In genomic region chr3:79886357-79887091, GRCm38 (mm10) we compare ENCODE assay signal across 8 mouse cellular contexts. TPM values are rescaled to one million over a fixed set of nuclear protein-coding genes. Genes with fewer than 3 reads are reported as not detected.
DNase-seq lines count a peak whose midpoint lies in the region; ATAC-seq and TF ChIP-seq lines count a peak whose summit lies in the region.

No protein-coding gene starts in this region.

- DNase-seq in 3T3-L1 (ENCODE audit: low read depth, low spot score): peak; percentile 48
- peak; percentile 43 to 46 for DNase-seq in B cell, adult 2 months
- no peak for DNase-seq in forebrain, postnatal 0 days
- no peak for DNase-seq in urinary bladder, postnatal 14 days (ENCODE audit: low spot score)
- no peak for DNase-seq in layer of hippocampus, adult 18-20 months (ENCODE audit: low spot score in 2 of 2)

- H3K27me3 ChIP-seq in forebrain, postnatal 0 days (ENCODE audit: insufficient read depth, low read length): no peaks in the 10 kb centered on the region
- H3K27me3 ChIP-seq in hindbrain, embryonic 12.5 days: no peaks in the 10 kb centered on the region
- peaks cover 13% of the 10 kb centered on the region for H3K27me3 ChIP-seq in liver, embryonic 15.5 days
- H3K27me3 ChIP-seq in neural tube, embryonic 14.5 days (ENCODE audit: control insufficient read depth, insufficient read depth, low read length): no peaks in the 10 kb centered on the region

- TF ChIP-seq CTCF in forebrain, postnatal 0 days (IDR thresholded peaks at IDR 0.05; ENCODE audit: low read depth): peak; percentile 44

- no peaks in the 10 kb centered on the region for H3K9me3 ChIP-seq in forebrain, postnatal 0 days (ENCODE audit: low read length)
- no peaks in the 10 kb centered on the region for H3K9me3 ChIP-seq in hindbrain, embryonic 12.5 days (replicated peaks)
- no peaks in the 10 kb centered on the region for H3K9me3 ChIP-seq in liver, embryonic 15.5 days (replicated peaks)
- no peaks in the 10 kb centered on the region for H3K9me3 ChIP-seq in neural tube, embryonic 14.5 days (ENCODE audit: control insufficient read depth, low read length)

- H3K27ac ChIP-seq in forebrain, postnatal 0 days (ENCODE audit: low read depth, low read length): peak overlapping the region; percentile 82
- no peak overlapping the region for H3K27ac ChIP-seq in hindbrain, embryonic 12.5 days
- H3K27ac ChIP-seq in liver, embryonic 15.5 days (replicated peaks): no peak overlapping the region
- H3K27ac ChIP-seq in neural tube, embryonic 14.5 days (ENCODE audit: low read depth, low read length): no peak overlapping the region

- no peak; the same call in 1 of the 2 replicates for ATAC-seq in forebrain, postnatal 0 days
- ATAC-seq in hindbrain, embryonic 12.5 days (ENCODE audit: low FRiP score): peak; percentile 50; the same call in 1 of the 2 replicates
- 0 out of 2 replicates have a peak, but pooled peaks have one; percentile 12 for ATAC-seq in liver, embryonic 15.5 days (ENCODE audit: insufficient read depth)
- peak; percentile 28; the same call in 1 of the 2 replicates for ATAC-seq in neural tube, embryonic 14.5 days (ENCODE audit: low read depth)

- no peak overlapping the region for H3K4me3 ChIP-seq in forebrain, postnatal 0 days (ENCODE audit: low read depth, low read length)
- H3K4me3 ChIP-seq in hindbrain, embryonic 12.5 days: no peak overlapping the region
- peak overlapping the region; percentile 46 for H3K4me3 ChIP-seq in liver, embryonic 15.5 days (replicated peaks)
- H3K4me3 ChIP-seq in neural tube, embryonic 14.5 days (ENCODE audit: low read depth, low read length): peak overlapping the region; percentile 19; the same call in 1 of the 2 replicates

- H3K4me2 ChIP-seq in forebrain, postnatal 0 days (ENCODE audit: low read depth): peak overlapping the region; percentile 23
- H3K4me2 ChIP-seq in hindbrain, embryonic 12.5 days (replicated peaks): peak overlapping the region; percentile 23; the same call in 1 of the 2 replicates
- peak overlapping the region; percentile 55 for H3K4me2 ChIP-seq in liver, embryonic 15.5 days
- H3K4me2 ChIP-seq in neural tube, embryonic 14.5 days (ENCODE audit: low read depth, low read length): peak overlapping the region; percentile 40

- 0 out of 2 replicates have a peak overlapping the region, but pooled peaks have one; percentile 33 for H3K9ac ChIP-seq in forebrain, postnatal 0 days
- no peak overlapping the region for H3K9ac ChIP-seq in hindbrain, embryonic 12.5 days
- no peak overlapping the region for H3K9ac ChIP-seq in liver, embryonic 15.5 days
- no peak overlapping the region for H3K9ac ChIP-seq in neural tube, embryonic 14.5 days (replicated peaks; ENCODE audit: low read depth, low read length)

- 0 out of 2 replicates have a peak, but pooled peaks cover 12% of the 10 kb centered on the region for H3K4me1 ChIP-seq in forebrain, postnatal 0 days (ENCODE audit: insufficient read depth)
- peaks cover 12% of the 10 kb centered on the region; the same call in 1 of the 2 replicates for H3K4me1 ChIP-seq in hindbrain, embryonic 12.5 days
- peaks cover 5% of the 10 kb centered on the region; the same call in 1 of the 2 replicates for H3K4me1 ChIP-seq in liver, embryonic 15.5 days (replicated peaks)
- H3K4me1 ChIP-seq in neural tube, embryonic 14.5 days (ENCODE audit: control insufficient read depth, insufficient read depth, low read length): no peaks in the 10 kb centered on the region

- 93% methylated on average over 23 of the region's 23 CpGs for WGBS in forebrain, postnatal 0 days
- 88% methylated on average over 23 of the region's 23 CpGs for WGBS in hindbrain, embryonic 12.5 days
- 48% methylated on average over 23 of the region's 23 CpGs for WGBS in liver, embryonic 15.5 days (ENCODE audit: insufficient replicate concordance)
- 89% methylated on average over 23 of the region's 23 CpGs for WGBS in neural tube, embryonic 14.5 days

- no peaks in the 10 kb centered on the region for H3K36me3 ChIP-seq in forebrain, postnatal 0 days (ENCODE audit: insufficient read depth)
- no peaks in the 10 kb centered on the region for H3K36me3 ChIP-seq in hindbrain, embryonic 12.5 days
- H3K36me3 ChIP-seq in liver, embryonic 15.5 days (replicated peaks): no peaks in the 10 kb centered on the region
- no peaks in the 10 kb centered on the region for H3K36me3 ChIP-seq in neural tube, embryonic 14.5 days (ENCODE audit: control insufficient read depth, insufficient read depth, low read length)

RNA-seq across cellular contexts. Expression of gene Fam198b, which starts 2.2 kb away (rescaled TPM):
- total RNA-seq in forebrain, postnatal 0 days (2014; rRNA removed): 1.3 and 2.1 TPM in 2 replicates
- polyA plus RNA-seq in forebrain, postnatal 0 days (2015; fragmentation: Nextera tagmentation; extraction: Ambion mirVana): 0.87 and 1.1 TPM in 2 replicates
- 5.1 and 5.3 TPM in 2 replicates for polyA plus RNA-seq in hindbrain, embryonic 12.5 days (2016; fragmentation: Nextera tagmentation; extraction: Ambion mirVana)
- 1.0 and 1.2 TPM in 2 replicates for polyA plus RNA-seq in liver, embryonic 15.5 days (2015; fragmentation: Nextera tagmentation; extraction: Ambion mirVana)
- 2.0 and 4.9 TPM in 2 replicates for polyA plus RNA-seq in neural tube, embryonic 14.5 days (2014; fragmentation: Nextera tagmentation; extraction: Ambion mirVana)
- 1 to 10 TPM; 4.2 to 7.2 TPM for total RNA-seq in layer of hippocampus, adult 18-20 months (2021)

RNA-seq across cellular contexts. Expression of gene Tmem144, which starts 34.0 kb away (rescaled TPM):
- total RNA-seq in forebrain, postnatal 0 days (2014; rRNA removed): 1.00 and 1.2 TPM in 2 replicates
- polyA plus RNA-seq in forebrain, postnatal 0 days (2015; fragmentation: Nextera tagmentation; extraction: Ambion mirVana): 1.4 and 2.6 TPM in 2 replicates
- 2.0 and 3.3 TPM in 2 replicates for polyA plus RNA-seq in hindbrain, embryonic 12.5 days (2016; fragmentation: Nextera tagmentation; extraction: Ambion mirVana)
- 2.1 TPM in 2 replicates for polyA plus RNA-seq in liver, embryonic 15.5 days (2015; fragmentation: Nextera tagmentation; extraction: Ambion mirVana)
- polyA plus RNA-seq in neural tube, embryonic 14.5 days (2014; fragmentation: Nextera tagmentation; extraction: Ambion mirVana): 1.2 and 1.4 TPM in 2 replicates
- 10 to 100 TPM; 20.7 to 21.8 TPM for total RNA-seq in layer of hippocampus, adult 18-20 months (2021)

Comparison
In these comparisons a context has a peak if more than half of its experiments do, and no peak if none do; other contexts are left out.
1. DNase-seq: peak in 3T3-L1 (single experiment) and B cell, adult 2 months (2 of 2); none in forebrain, postnatal 0 days (single experiment), urinary bladder, postnatal 14 days (single experiment) and layer of hippocampus, adult 18-20 months (0 of 2).
2. H3K4me3 ChIP-seq: peak in liver, embryonic 15.5 days (single experiment) and neural tube, embryonic 14.5 days (single experiment); none in forebrain, postnatal 0 days (single experiment) and hindbrain, embryonic 12.5 days (single experiment).
3. Peak in every context shown above with its lines, with median percentiles within 50 percentile points of each other: H3K4me2 ChIP-seq.